Mouse (Mus musculus) embryo, embryonic 11 days (tissue): Measurements from ENCODE around the gene Appbp2.

Experiments used
- DNase-seq: peaks from one replicate; pipeline ENCODE4 v3.0.0-alpha.2; 2015

Gene Appbp2

GRCm38 (mm10) chr11:85152256-85152930, 82.5 kb downstream of the Appbp2 start:
- no peak for DNase-seq

GRCm38 (mm10) chr11:85139581-85140540, 95.1 kb downstream of the Appbp2 start, which contains the start of gene Usp32:
Gene Usp32 (minus strand): TSS chr11:85140161.
- peak; percentile 98 for DNase-seq

- DNase-seq: peak; percentile 39
Measured at GRCm38 (mm10) chr11:85138776-85139474, 96.0 kb downstream of the Appbp2 start.
